Mouse (Mus musculus): Measurements from ENCODE around the gene Clec16a. TPM values are rescaled to one million over a fixed set of nuclear protein-coding genes. Genes with fewer than 3 reads are reported as not detected.

Clec16a gene
- polyA plus RNA-seq, 1 experiment from 2014 or later = 65.7 TPM

DNA sequence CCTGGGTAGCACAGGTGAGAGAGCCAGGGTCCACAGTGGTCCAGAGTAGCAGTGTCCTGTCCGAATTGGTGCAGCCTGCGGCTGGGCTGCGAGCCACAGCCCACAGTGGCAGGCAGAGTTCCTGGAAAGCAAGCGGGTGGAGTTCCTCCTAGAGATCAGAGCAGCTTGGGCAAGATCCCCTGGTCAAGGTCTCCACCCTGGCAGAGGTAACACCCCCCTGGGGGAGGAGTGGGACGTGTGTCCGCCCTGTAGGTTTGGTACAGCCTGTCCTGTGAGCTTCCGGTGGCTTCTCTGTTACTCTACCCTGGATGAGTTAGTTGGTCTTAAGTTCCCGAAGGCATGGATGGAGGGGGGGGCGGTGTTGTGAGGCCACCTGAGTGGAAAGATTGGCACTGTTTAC, 223.7 kb downstream of the Clec16a start:
- WGBS = 69% methylated on average over 9 of the region's 9 CpGs
- Histone ChIP-seq H3K4me3 (replicated peaks) (no peak overlapping the region), H3K36me3 (no peaks in the 10 kb centered on the region), H3K9me3 (no peaks in the 10 kb centered on the region), H3K27ac (no peak overlapping the region), H3K4me2 (replicated peaks) (no peak overlapping the region), H3K27me3 (peaks cover 6% of the 10 kb centered on the region; the same call in 1 of the 2 replicates), H3K9ac (replicated peaks) (no peak overlapping the region), H3K4me1 (replicated peaks) (no peaks in the 10 kb centered on the region)
- ATAC-seq = no peak

DNA sequence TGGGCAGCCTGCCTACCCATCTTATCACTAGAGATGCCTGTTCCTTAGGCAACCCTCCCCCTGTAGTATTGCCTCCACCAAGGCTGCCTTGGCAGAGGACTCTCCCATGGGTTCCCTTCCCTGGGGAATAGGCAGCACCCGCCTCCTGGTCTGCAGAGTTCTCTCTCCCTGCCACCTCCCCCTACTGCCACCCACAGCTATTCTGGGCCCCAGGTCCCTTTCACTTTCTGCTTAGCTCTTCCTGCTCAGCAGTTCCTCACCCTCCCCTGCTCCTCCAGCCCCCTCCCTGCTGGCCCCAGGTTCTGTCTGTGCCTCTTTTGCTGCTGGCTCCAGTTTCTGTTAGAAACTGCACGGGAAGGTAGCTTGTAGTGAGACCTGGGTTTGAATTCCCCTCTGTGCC, 224.5 kb downstream of the Clec16a start:
- WGBS = 49% methylated on average over 2 of the region's 2 CpGs
- Histone ChIP-seq H3K9ac (replicated peaks) (no peak overlapping the region), H3K36me3 (no peaks in the 10 kb centered on the region), H3K27me3 (peaks cover 6% of the 10 kb centered on the region; the same call in 1 of the 2 replicates), H3K27ac (no peak overlapping the region), H3K9me3 (no peaks in the 10 kb centered on the region), H3K4me1 (replicated peaks) (no peaks in the 10 kb centered on the region), H3K4me3 (replicated peaks) (no peak overlapping the region), H3K4me2 (replicated peaks) (no peak overlapping the region)
- ATAC-seq = no peak

DNA sequence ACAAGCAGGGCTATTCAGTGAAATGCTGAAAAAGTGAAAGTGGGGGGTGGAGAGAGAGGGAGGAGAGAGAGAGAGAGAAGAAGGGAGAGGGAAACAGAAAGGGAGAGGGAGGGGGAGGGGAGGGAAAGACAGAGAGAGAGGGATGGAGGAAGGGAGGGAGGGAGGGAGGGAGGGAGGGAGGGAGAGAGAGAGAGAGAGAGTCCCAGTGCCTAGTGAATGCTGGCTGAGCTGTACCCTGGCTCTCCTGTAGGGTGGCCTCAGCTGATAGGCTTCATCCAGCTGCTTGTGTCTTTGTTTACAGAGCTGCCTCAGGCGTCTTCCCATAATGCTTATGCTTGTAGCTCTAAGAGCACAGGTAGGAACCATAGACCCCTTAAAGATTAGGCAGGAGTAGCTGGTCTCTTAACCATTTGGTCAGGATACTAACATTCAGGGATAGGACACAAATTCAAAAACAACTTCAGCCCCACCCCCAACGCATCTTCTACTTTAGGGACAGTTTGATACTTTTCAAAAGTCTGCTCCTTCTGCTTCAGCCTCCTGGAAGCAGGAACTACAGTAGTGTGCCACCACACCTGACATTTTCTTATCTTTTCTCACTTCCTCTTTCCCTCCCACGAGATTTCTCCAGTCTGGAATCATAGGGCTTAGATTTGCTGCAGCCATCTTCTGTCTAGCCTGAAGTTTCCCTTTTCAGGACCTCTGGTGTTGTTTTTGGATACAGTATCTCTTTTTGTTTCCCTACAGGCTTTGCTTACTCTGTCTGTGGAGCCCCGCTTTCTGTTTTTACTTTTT, 225.6 kb downstream of the Clec16a start:
- Histone ChIP-seq H3K9me3 (no peaks in the 10 kb centered on the region), H3K4me2 (replicated peaks) (no peak overlapping the region), H3K4me1 (replicated peaks) (no peaks in the 10 kb centered on the region), H3K27me3 (peaks cover 6% of the 10 kb centered on the region; the same call in 1 of the 2 replicates), H3K9ac (replicated peaks) (no peak overlapping the region), H3K4me3 (replicated peaks) (no peak overlapping the region), H3K27ac (no peak overlapping the region), H3K36me3 (no peaks in the 10 kb centered on the region)
- 61% methylated on average over 4 of the region's 4 CpGs for WGBS
- ATAC-seq = no peak; the same call in 1 of the 2 replicates

DNA sequence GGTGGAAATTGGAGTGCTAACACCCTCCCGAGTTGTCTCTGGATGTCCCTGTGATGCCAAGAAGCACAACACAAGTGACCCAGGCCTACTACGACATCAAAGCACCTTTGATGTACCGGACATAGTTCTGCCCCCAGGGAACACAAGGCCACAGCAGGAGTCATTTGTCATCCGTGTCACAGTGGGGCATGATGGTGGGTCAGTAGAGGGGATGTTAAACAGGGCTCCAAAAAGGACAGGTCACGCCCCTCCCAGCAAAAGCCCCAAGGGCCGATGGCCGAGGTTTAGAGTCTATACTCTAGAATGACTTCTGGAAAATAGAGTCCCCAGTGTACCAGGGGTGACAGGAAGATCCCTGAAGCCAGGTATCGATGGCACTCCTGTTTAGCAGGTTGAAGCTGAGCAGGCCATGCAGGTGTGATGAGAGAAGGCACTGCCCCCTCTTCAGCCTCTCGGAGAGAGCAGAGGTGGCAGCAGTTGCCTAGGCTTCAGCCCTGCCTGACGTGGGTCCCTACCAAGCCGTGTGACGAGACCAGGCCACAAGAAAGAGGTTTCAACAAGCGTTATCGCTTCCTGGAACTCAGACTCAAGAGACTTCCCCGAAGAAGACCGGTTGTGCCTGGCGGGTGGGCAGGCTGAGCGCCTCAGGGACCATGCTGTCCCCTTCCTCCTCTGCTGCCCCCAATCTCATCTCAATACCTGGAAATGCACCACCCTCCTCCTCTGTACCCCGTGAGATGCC, 226.8 kb downstream of the Clec16a start:
- H3K36me3 ChIP-seq = no peaks in the 10 kb centered on the region
- no peak overlapping the region for H3K9ac ChIP-seq (replicated peaks)
- H3K27ac ChIP-seq = no peak overlapping the region
- no peak overlapping the region for H3K4me3 ChIP-seq (replicated peaks)
- no peak for ATAC-seq
- 65% methylated on average over 19 of the region's 19 CpGs for WGBS
- no peak overlapping the region for H3K4me2 ChIP-seq (replicated peaks)
- no peaks in the 10 kb centered on the region for H3K9me3 ChIP-seq
- no peaks in the 10 kb centered on the region for H3K4me1 ChIP-seq (replicated peaks)
- peaks cover 6% of the 10 kb centered on the region; the same call in 1 of the 2 replicates for H3K27me3 ChIP-seq

DNA sequence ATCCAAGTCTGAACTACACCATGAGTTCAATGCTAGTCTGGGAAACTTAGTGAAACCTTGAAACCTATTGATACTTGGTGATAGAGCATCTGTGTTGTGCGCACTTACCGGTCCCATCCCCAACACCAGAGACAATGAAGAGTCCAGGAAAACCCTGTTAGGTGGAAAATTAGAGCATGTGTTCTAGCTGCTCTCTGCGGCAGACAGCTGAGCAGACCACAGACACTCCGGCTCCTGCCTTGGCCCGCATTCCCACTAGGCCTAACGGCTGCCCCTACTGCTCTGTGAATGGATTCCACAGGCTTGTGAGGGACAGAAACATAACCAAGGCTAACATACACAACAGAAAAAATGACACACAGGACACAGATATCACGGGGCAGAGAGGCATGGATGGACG, 228.4 kb downstream of the Clec16a start:
- H3K9ac ChIP-seq (replicated peaks) = no peak overlapping the region

DNA sequence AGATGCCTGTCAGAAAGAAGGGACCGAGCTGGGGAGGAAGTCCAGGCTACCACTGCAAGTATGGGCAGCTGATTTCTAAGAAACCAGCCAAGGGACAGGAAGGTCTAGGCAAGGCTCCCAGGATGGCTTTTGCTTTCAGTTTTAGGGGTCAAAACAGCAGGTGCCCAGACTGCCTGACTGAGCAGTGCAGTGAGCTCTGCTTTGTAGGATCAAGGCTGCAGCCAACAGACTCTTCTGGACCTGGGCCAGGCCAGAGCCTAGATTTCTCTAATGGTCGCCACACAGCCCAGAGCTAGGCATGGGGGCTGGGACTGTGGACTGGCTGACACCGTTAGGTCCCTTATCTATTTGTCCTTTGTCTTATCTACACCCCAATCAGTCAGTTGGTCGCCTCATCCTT, 229.6 kb downstream of the Clec16a start:
- 84% methylated on average over 4 of the region's 4 CpGs for WGBS
- Histone ChIP-seq H3K4me3 (replicated peaks) (no peak overlapping the region), H3K9me3 (no peaks in the 10 kb centered on the region), H3K27me3 (0 out of 2 replicates have a peak, but pooled peaks cover 2% of the 10 kb centered on the region), H3K4me1 (replicated peaks) (no peaks in the 10 kb centered on the region), H3K9ac (replicated peaks) (no peak overlapping the region), H3K27ac (no peak overlapping the region), H3K36me3 (no peaks in the 10 kb centered on the region), H3K4me2 (replicated peaks) (no peak overlapping the region)
- ATAC-seq = no peak

More for the DNA sequence above, 228.4 kb downstream of the Clec16a start:
- H3K27me3 ChIP-seq = peaks cover 6% of the 10 kb centered on the region; the same call in 1 of the 2 replicates
- no peaks in the 10 kb centered on the region for H3K9me3 ChIP-seq
- H3K4me2 ChIP-seq (replicated peaks) = no peak overlapping the region
- no peak overlapping the region for H3K4me3 ChIP-seq (replicated peaks)
- ATAC-seq = no peak
- 87% methylated on average over 8 of the region's 8 CpGs for WGBS
- no peak overlapping the region for H3K27ac ChIP-seq
- H3K36me3 ChIP-seq = no peaks in the 10 kb centered on the region
- no peaks in the 10 kb centered on the region for H3K4me1 ChIP-seq (replicated peaks)

DNA sequence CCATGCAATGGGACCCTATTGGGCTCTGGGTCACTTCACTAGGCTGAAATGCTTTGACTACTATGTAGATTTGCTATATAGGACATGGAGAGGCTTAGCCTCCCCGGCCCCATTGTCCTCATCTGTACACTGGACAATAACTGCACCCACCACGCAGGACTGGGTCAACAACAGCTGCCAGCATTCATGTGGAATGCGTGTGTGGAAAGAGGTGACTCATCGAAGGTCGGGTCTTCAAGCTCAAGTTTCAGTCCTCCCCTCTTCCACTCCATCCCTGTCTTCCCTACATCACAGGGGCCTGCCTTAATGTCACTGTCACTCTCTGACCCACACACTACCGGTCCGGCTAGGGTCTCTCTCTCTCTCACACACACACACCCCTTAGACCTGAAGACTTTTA, 231.2 kb downstream of the Clec16a start:
- Histone ChIP-seq H3K4me2 (replicated peaks) (no peak overlapping the region), H3K9me3 (no peaks in the 10 kb centered on the region), H3K9ac (replicated peaks) (no peak overlapping the region), H3K4me3 (replicated peaks) (no peak overlapping the region), H3K27me3 (no peaks in the 10 kb centered on the region), H3K36me3 (no peaks in the 10 kb centered on the region), H3K4me1 (replicated peaks) (no peaks in the 10 kb centered on the region), H3K27ac (no peak overlapping the region)
- WGBS = 72% methylated on average over 7 of the region's 7 CpGs
- no peak for ATAC-seq

DNA sequence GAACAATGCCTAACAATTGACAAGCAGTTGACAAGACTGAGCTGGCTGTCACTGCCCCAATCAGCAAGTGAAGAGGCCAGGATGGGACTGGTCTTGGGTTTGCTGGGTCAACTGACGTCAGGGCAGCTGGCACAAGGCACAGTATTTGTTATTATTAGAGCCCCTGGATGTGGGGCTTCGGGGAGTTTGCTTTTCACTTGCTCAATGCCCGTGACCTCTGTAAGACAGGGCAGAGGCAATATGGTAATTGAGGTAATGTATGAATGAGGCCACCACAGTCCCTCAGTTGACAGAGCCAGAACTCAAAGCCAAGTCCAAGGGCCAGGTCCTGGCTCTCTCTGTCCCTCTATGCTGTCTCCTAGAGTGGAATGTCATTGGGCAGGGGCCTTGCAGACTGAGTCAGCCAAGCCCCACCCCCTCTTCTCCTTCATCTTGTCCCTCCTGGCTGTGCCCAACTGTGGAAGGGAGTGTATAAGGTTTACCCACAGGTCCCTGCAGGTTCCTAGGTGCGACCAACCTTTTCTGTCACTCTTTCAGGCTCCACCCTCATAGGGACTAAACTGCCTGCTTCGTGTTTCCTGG, 232.5 kb downstream of the Clec16a start:
- 74% methylated on average over 5 of the region's 5 CpGs for WGBS
- no peak for ATAC-seq
- H3K9ac ChIP-seq (replicated peaks) = no peak overlapping the region
- peaks cover 10% of the 10 kb centered on the region for H3K4me1 ChIP-seq (replicated peaks)
- no peak overlapping the region for H3K4me3 ChIP-seq (replicated peaks)
- H3K36me3 ChIP-seq = no peaks in the 10 kb centered on the region
- no peak overlapping the region for H3K4me2 ChIP-seq (replicated peaks)
- H3K27ac ChIP-seq = no peak overlapping the region
- H3K9me3 ChIP-seq = no peaks in the 10 kb centered on the region
- peaks cover 4% of the 10 kb centered on the region for H3K27me3 ChIP-seq

DNA sequence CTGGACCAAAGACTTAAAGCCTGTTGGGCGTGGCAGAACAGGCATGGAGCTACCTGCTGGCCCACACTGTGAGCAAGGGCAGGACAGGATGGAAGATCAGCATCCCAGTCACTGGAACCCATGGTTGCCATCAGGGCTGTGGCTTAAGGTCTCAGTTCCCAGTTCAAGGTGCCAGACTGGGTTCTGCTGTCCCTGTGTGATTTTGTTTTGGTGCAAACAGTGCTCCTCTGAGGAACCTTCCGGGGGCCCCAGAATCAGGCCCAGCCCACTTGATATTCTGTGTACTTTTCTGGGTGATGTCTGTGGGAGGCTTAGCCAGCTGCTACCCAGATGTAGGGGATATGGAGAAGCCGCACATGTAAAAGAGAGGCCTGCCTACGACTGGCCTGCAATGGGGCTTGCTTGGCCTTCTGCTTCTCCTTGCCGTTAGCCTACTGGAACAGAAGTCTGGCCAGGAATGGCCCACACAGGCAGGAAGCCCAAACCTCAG, 235.5 kb downstream of the Clec16a start:
- no peak overlapping the region for H3K27ac ChIP-seq
- H3K4me3 ChIP-seq (replicated peaks) = no peak overlapping the region
- H3K4me2 ChIP-seq (replicated peaks) = no peak overlapping the region
- H3K4me1 ChIP-seq (replicated peaks) = peaks cover 24% of the 10 kb centered on the region
- no peaks in the 10 kb centered on the region for H3K9me3 ChIP-seq
- peaks cover 26% of the 10 kb centered on the region for H3K27me3 ChIP-seq
- H3K36me3 ChIP-seq = no peaks in the 10 kb centered on the region
- ATAC-seq = no peak
- 0 out of 2 replicates have a peak overlapping the region, but pooled peaks have one; percentile 14 for H3K9ac ChIP-seq (replicated peaks)
- WGBS = 86% methylated on average over 5 of the region's 5 CpGs

DNA sequence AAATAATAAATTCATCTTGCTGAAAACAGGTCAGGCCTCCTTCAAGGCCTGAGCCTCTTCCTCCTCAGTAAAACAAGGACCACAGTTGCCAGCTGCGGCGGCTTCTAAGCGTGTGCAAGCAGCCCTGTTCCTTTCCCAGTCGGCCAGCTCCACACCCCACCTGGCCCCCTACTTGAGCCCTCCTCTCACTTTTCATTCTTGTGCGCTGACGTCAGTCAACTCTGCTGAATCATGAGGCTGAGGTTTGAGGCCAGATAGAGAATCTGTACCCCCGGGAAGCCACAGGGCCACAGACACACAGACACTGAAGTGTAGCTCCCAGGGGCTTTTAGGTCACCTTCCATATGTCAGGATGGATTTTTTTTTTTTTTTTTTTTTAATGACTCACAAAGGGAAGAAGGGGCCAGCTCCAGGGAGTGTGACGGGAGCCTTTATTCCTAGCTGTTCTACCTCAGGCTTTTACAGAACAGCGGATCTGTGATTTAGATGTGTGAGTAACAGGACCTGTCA, 236.8 kb downstream of the Clec16a start:
- H3K36me3 ChIP-seq = no peaks in the 10 kb centered on the region
- no peak overlapping the region for H3K27ac ChIP-seq
- no peak for ATAC-seq
- H3K9me3 ChIP-seq = no peaks in the 10 kb centered on the region
- no peak overlapping the region for H3K4me2 ChIP-seq (replicated peaks)
- 42% methylated on average over 9 of the region's 9 CpGs for WGBS
- H3K27me3 ChIP-seq = peaks cover 26% of the 10 kb centered on the region
- H3K4me1 ChIP-seq (replicated peaks) = peaks cover 29% of the 10 kb centered on the region
- H3K4me3 ChIP-seq (replicated peaks) = no peak overlapping the region
- H3K9ac ChIP-seq (replicated peaks) = no peak overlapping the region

DNA sequence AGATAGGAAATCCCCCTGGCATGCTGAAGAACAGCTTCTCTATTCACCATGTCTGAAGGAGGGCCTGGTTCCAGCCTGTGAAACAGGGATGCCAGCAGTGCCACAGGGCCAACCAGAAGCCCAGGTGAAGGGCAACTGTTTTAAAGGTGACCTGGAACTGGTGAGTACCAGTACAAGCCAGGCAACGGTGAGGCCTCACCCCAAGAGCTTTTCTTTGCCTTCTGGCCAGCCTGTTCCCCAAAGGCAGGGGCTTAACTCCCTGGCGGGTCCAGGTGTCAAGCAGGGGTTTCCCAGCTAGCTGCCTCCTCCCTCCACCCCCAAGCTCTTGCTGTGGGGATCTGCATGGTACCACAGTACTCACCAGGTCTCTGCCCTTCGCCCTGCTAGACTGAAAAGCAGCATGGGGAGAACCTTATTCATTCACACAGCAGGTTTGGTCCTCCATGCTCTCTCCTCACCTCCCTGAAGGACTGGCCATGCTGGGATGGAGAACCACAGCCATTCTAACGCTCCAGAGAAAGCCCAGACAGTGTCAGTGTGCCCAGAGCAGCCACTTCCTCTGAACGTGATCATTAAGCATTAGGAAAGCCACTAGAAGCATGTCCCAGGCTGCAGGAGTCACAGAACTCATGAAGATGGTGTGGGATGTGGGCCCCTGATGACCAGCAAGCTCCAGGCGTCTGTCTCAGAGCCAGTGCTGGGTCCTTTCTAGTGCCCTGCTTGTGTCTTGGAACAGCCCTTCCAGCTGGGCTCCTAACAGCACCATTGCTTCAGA, 237.4 kb downstream of the Clec16a start:
- Histone ChIP-seq H3K9me3 (no peaks in the 10 kb centered on the region), H3K4me3 (replicated peaks) (no peak overlapping the region), H3K27ac (no peak overlapping the region), H3K27me3 (peaks cover 26% of the 10 kb centered on the region), H3K36me3 (no peaks in the 10 kb centered on the region), H3K4me2 (replicated peaks) (peak overlapping the region; percentile 7; the same call in 1 of the 2 replicates), H3K4me1 (replicated peaks) (peaks cover 29% of the 10 kb centered on the region), H3K9ac (replicated peaks) (no peak overlapping the region)
- WGBS = 36% methylated on average over 6 of the region's 6 CpGs
- no peak for ATAC-seq
